Mouse (Mus musculus) lung, embryonic 15.5 days (tissue): ENCODE measurements at regions not wholly inside any gene's neighbourhood (a gene's known extent, or its start where the extent isn't known, plus 50 kb on each side); places are given as distances from the start of the nearest gene placed in this dataset.
"Not testable (repeated sequence)": the region's sequence is repeated elsewhere in the genome, so short reads cannot be mapped to it uniquely, and the experiment has no call there.

Experiments
- ATAC-seq: fragments of 200-750 bp; cut with Nextera tagmentation; 2 replicates; pipeline ENCODE4 v1.8.0; 2017; ENCODE audit warnings: moderate number of reproducible peaks, borderline replicate concordance; ENCODE audit not compliant: low FRiP score, low TSS enrichment; ENCODE audit errors: extremely low read depth
- H3K27ac ChIP-seq: fragments of 300-500 bp; sonication (generic); 2 replicates; pipeline ENCODE4 v1.5.1; 2015; ENCODE audit warnings: moderate library complexity, mild to moderate bottlenecking, inconsistent platforms
- H3K27me3 ChIP-seq: fragments of 300-500 bp; sonication (generic); 2 replicates; pipeline ENCODE4 v1.6.1; 2015; ENCODE audit warnings: inconsistent platforms
- H3K36me3 ChIP-seq: fragments of 300-500 bp; sonication (generic); 2 replicates; pipeline ENCODE4 v1.6.1; 2015; ENCODE audit warnings: inconsistent platforms
- H3K4me1 ChIP-seq: fragments of 300-500 bp; sonication (generic); 2 replicates; pipeline ENCODE4 v1.6.1; 2015; ENCODE audit warnings: inconsistent platforms
- H3K4me2 ChIP-seq: fragments of 300-500 bp; sonication (generic); 2 replicates; pipeline ENCODE4 v1.6.1; 2015; ENCODE audit warnings: inconsistent platforms, mild to moderate bottlenecking, moderate library complexity
- H3K4me3 ChIP-seq: fragments of 300-500 bp; sonication (generic); 2 replicates; pipeline ENCODE4 v1.5.1; 2015; ENCODE audit warnings: mild to moderate bottlenecking, inconsistent platforms
- H3K9ac ChIP-seq: fragments of 300-500 bp; sonication (generic); 2 replicates; pipeline ENCODE4 v1.6.1; 2015; ENCODE audit warnings: inconsistent platforms
- H3K9me3 ChIP-seq: fragments of 300-500 bp; sonication (generic); 2 replicates; pipeline ENCODE4 v1.6.1; 2016; ENCODE audit warnings: inconsistent platforms
- WGBS: fragments of 180-500 bp; shearing (Covaris S2); methylation state at CpG from one replicate; pipeline ENCODE4 v1.1.7; 2015; 5-methylcytosine and 5-hydroxymethylcytosine counted together

GRCm38 (mm10) chr1:80969927-80970326 is 106.8 kb upstream of the Nyap2 start:
- Histone ChIP-seq H3K9me3 (no peaks in the 10 kb centered on the region), H3K4me3 (no peak overlapping the region), H3K27ac (no peak overlapping the region), H3K4me1 (no peaks in the 10 kb centered on the region), H3K36me3 (no peaks in the 10 kb centered on the region), H3K4me2 (no peak overlapping the region), H3K9ac (no peak overlapping the region), H3K27me3 (no peaks in the 10 kb centered on the region)
- ATAC-seq: no peak

- Histone ChIP-seq H3K9ac (no peak overlapping the region), H3K4me1 (no peaks in the 10 kb centered on the region), H3K4me2 (no peak overlapping the region), H3K4me3 (no peak overlapping the region), H3K36me3 (no peaks in the 10 kb centered on the region), H3K9me3 (no peaks in the 10 kb centered on the region), H3K27ac (no peak overlapping the region), H3K27me3 (no peaks in the 10 kb centered on the region)
- ATAC-seq: no peak
- WGBS: 62% methylated on average over 1 of the region's 1 CpGs
These were observed 107.6 kb upstream of the Nyap2 start for GRCm38 (mm10) chr1:80969194-80969593.

GRCm38 (mm10) chr1:80965792-80966191 is 111.0 kb upstream of the Nyap2 start:
- H3K4me1 ChIP-seq: no peaks in the 10 kb centered on the region
- H3K36me3 ChIP-seq: no peaks in the 10 kb centered on the region
- ATAC-seq: no peak
- no peak overlapping the region for H3K4me3 ChIP-seq
- H3K27me3 ChIP-seq: no peaks in the 10 kb centered on the region
- no peak overlapping the region for H3K4me2 ChIP-seq
- 46% methylated on average over 2 of the region's 2 CpGs for WGBS
- H3K9me3 ChIP-seq: no peaks in the 10 kb centered on the region
- no peak overlapping the region for H3K9ac ChIP-seq
- H3K27ac ChIP-seq: no peak overlapping the region

GRCm38 (mm10) chr1:80964376-80964775 is 112.4 kb upstream of the Nyap2 start:
- Histone ChIP-seq H3K9ac (no peak overlapping the region), H3K4me1 (no peaks in the 10 kb centered on the region), H3K36me3 (no peaks in the 10 kb centered on the region), H3K4me3 (no peak overlapping the region), H3K27me3 (no peaks in the 10 kb centered on the region), H3K4me2 (no peak overlapping the region), H3K9me3 (no peaks in the 10 kb centered on the region), H3K27ac (no peak overlapping the region)
- WGBS: 73% methylated on average over 5 of the region's 5 CpGs
- no peak for ATAC-seq

- no peak overlapping the region for H3K9ac ChIP-seq
- H3K27me3 ChIP-seq: no peaks in the 10 kb centered on the region
- H3K27ac ChIP-seq: no peak overlapping the region
- H3K4me2 ChIP-seq: no peak overlapping the region
- WGBS: 46% methylated on average over 1 of the region's 1 CpGs
- no peaks in the 10 kb centered on the region for H3K36me3 ChIP-seq
- H3K4me3 ChIP-seq: no peak overlapping the region
- H3K4me1 ChIP-seq: no peaks in the 10 kb centered on the region
- no peaks in the 10 kb centered on the region for H3K9me3 ChIP-seq
- ATAC-seq: no peak
These were observed 112.9 kb upstream of the Nyap2 start for GRCm38 (mm10) chr1:80963838-80964237.

- no peaks in the 10 kb centered on the region for H3K4me1 ChIP-seq
- H3K4me3 ChIP-seq: no peak overlapping the region
- no peaks in the 10 kb centered on the region for H3K27me3 ChIP-seq
- WGBS: 53% methylated on average over 4 of the region's 4 CpGs
- no peak overlapping the region for H3K9ac ChIP-seq
- H3K27ac ChIP-seq: no peak overlapping the region
- H3K36me3 ChIP-seq: no peaks in the 10 kb centered on the region
- ATAC-seq: no peak
- no peak overlapping the region for H3K4me2 ChIP-seq
- H3K9me3 ChIP-seq: no peaks in the 10 kb centered on the region
These were observed 126.3 kb upstream of the Nyap2 start for GRCm38 (mm10) chr1:80950406-80950805.

GRCm38 (mm10) chr1:80946049-80946448 is 130.7 kb upstream of the Nyap2 start:
- not testable (repeated sequence) for H3K4me3 ChIP-seq, H3K27ac ChIP-seq, ATAC-seq, H3K4me2 ChIP-seq, H3K36me3 ChIP-seq, H3K9me3 ChIP-seq, H3K27me3 ChIP-seq, H3K9ac ChIP-seq, H3K4me1 ChIP-seq

- H3K9me3 ChIP-seq: no peaks in the 10 kb centered on the region
- H3K27me3 ChIP-seq: no peaks in the 10 kb centered on the region
- H3K4me1 ChIP-seq: no peaks in the 10 kb centered on the region
- no peak overlapping the region for H3K27ac ChIP-seq
- WGBS: 82% methylated on average over 4 of the region's 4 CpGs
- H3K4me2 ChIP-seq: no peak overlapping the region
- no peak overlapping the region for H3K4me3 ChIP-seq
- no peak for ATAC-seq
- H3K36me3 ChIP-seq: no peaks in the 10 kb centered on the region
- no peak overlapping the region for H3K9ac ChIP-seq
These were observed 137.4 kb upstream of the Nyap2 start for GRCm38 (mm10) chr1:80939372-80939771.

- ATAC-seq: no peak
- H3K4me2 ChIP-seq: no peak overlapping the region
- no peaks in the 10 kb centered on the region for H3K9me3 ChIP-seq
- no peaks in the 10 kb centered on the region for H3K36me3 ChIP-seq
- no peaks in the 10 kb centered on the region for H3K4me1 ChIP-seq
- H3K4me3 ChIP-seq: no peak overlapping the region
- H3K27me3 ChIP-seq: no peaks in the 10 kb centered on the region
- H3K9ac ChIP-seq: no peak overlapping the region
- 70% methylated on average over 4 of the region's 4 CpGs for WGBS
- H3K27ac ChIP-seq: no peak overlapping the region
These were observed 141.0 kb upstream of the Dock10 start for GRCm38 (mm10) chr1:80899281-80899680.

GRCm38 (mm10) chr1:80874140-80874849 is 116.0 kb upstream of the Dock10 start:
- 65% methylated on average over 4 of the region's 4 CpGs for WGBS
- no peaks in the 10 kb centered on the region for H3K36me3 ChIP-seq
- no peak for ATAC-seq
- no peak overlapping the region for H3K4me3 ChIP-seq
- no peaks in the 10 kb centered on the region for H3K9me3 ChIP-seq
- no peak overlapping the region for H3K27ac ChIP-seq
- no peak overlapping the region for H3K4me2 ChIP-seq
- H3K4me1 ChIP-seq: no peaks in the 10 kb centered on the region
- H3K9ac ChIP-seq: no peak overlapping the region
- no peaks in the 10 kb centered on the region for H3K27me3 ChIP-seq

- WGBS: 52% methylated on average over 2 of the region's 2 CpGs
- Histone ChIP-seq H3K27me3 (no peaks in the 10 kb centered on the region), H3K9ac (no peak overlapping the region), H3K4me3 (no peak overlapping the region), H3K9me3 (no peaks in the 10 kb centered on the region), H3K4me1 (no peaks in the 10 kb centered on the region), H3K27ac (no peak overlapping the region), H3K4me2 (no peak overlapping the region), H3K36me3 (no peaks in the 10 kb centered on the region)
- no peak for ATAC-seq
These were observed 115.3 kb upstream of the Dock10 start for GRCm38 (mm10) chr1:80873596-80873995.

- no peaks in the 10 kb centered on the region for H3K4me1 ChIP-seq
- H3K27ac ChIP-seq: no peak overlapping the region
- H3K4me3 ChIP-seq: no peak overlapping the region
- no peak for ATAC-seq
- no peak overlapping the region for H3K9ac ChIP-seq
- no peak overlapping the region for H3K4me2 ChIP-seq
- H3K27me3 ChIP-seq: no peaks in the 10 kb centered on the region
- H3K9me3 ChIP-seq: no peaks in the 10 kb centered on the region
- H3K36me3 ChIP-seq: no peaks in the 10 kb centered on the region
These were observed 110.5 kb upstream of the Dock10 start for GRCm38 (mm10) chr1:80868805-80869204.

GRCm38 (mm10) chr1:80856981-80857380 is 98.7 kb upstream of the Dock10 start:
- no peak overlapping the region for H3K9ac ChIP-seq

More at GRCm38 (mm10) chr1:80856981-80857380, 98.7 kb upstream of the Dock10 start:
- no peaks in the 10 kb centered on the region for H3K36me3 ChIP-seq
- no peaks in the 10 kb centered on the region for H3K27me3 ChIP-seq
- 73% methylated on average over 2 of the region's 2 CpGs for WGBS
- no peak overlapping the region for H3K4me2 ChIP-seq
- H3K4me1 ChIP-seq: peaks cover 13% of the 10 kb centered on the region; the same call in 1 of the 2 replicates
- H3K27ac ChIP-seq: no peak overlapping the region
- H3K4me3 ChIP-seq: no peak overlapping the region
- ATAC-seq: no peak
- H3K9me3 ChIP-seq: no peaks in the 10 kb centered on the region
